Mouse (Mus musculus): ENCODE measurements around the gene Raet1e. TPM values are rescaled to one million over a fixed set of nuclear protein-coding genes. Genes with fewer than 3 reads are reported as not detected.
"Not testable (repeated sequence)": the region's sequence is repeated elsewhere in the genome, so short reads cannot be mapped to it uniquely, and the experiment has no call there.

The Raet1e gene
- polyA plus RNA-seq, 1 experiment from 2014 or later, result 0.98 TPM

DNA sequence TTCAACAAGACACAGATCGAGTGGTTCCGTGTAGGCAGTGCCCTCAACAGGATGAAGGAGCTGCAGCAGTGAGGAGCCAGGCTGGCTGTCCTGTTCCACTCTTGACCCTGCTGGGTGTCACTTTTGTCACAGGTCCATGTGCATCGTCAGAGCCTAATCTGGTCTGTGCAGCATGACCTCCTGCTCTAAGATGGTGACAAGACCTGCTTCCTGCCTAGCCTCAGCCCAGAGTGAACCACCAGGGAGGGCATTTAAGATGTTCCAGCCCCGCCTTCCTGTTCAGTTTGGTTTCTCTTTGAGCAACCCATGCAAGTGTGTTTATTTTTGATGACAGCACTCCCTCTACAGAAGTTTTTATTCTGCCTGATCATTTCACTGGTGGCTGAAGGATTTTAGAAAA, 187.4 kb downstream of the Raet1e start:
- H3K9me3 ChIP-seq (ENCODE audit: control insufficient read depth, low read length); H3K9ac ChIP-seq; ATAC-seq (ENCODE audit: low FRiP score); H3K4me2 ChIP-seq (replicated peaks); DNase-seq (ENCODE audit: low spot score); H3K4me3 ChIP-seq (replicated peaks; ENCODE audit: low read length); H3K27ac ChIP-seq; H3K27me3 ChIP-seq (ENCODE audit: control insufficient read depth, insufficient read depth, low read length); H3K36me3 ChIP-seq (replicated peaks; ENCODE audit: control insufficient read depth, insufficient read depth); H3K4me1 ChIP-seq (replicated peaks; ENCODE audit: control insufficient read depth, insufficient read depth, low read length): not testable (repeated sequence)
- WGBS, result 81% methylated on average over 4 of the region's 4 CpGs

DNA sequence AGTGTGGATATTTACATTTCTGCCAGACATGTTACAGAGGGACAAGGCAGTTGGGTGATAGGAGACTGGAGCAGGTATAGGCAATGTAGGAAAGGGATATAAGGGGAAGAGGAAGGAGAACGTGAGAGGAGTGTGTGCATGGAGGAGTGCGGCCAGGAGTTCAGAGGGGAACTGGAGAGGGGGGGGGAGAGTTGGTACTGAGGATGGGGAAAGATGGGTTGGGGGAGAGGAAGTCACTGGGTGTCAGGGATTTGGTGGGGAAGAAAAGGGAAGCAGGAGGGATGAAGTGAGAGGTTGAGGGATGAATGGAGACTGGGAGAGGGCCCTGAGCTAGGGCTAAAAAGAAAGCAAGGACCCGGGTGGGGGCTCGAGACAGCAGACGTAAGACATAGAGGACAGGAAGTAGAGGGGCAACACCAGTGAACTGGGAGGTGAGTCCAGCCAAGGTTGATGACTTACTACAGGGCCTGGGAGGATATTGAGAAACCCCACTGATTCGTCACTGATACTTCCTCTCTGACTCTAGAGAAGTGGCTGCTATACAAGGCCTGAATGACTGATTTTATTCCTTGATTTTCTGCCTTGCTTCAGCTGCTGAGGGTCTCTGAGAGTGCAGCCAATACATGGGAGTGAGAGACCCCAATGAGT, 195.3 kb downstream of the Raet1e start:
- H3K4me2 ChIP-seq (replicated peaks); H3K36me3 ChIP-seq (replicated peaks; ENCODE audit: control insufficient read depth, insufficient read depth); H3K4me3 ChIP-seq (replicated peaks; ENCODE audit: low read length); H3K4me1 ChIP-seq (replicated peaks; ENCODE audit: control insufficient read depth, insufficient read depth, low read length); H3K27me3 ChIP-seq (ENCODE audit: control insufficient read depth, insufficient read depth, low read length); DNase-seq (ENCODE audit: low spot score); H3K9me3 ChIP-seq (ENCODE audit: control insufficient read depth, low read length); ATAC-seq (ENCODE audit: low FRiP score); H3K9ac ChIP-seq; H3K27ac ChIP-seq: not testable (repeated sequence)
- WGBS, result 78% methylated on average over 6 of the region's 6 CpGs

DNA sequence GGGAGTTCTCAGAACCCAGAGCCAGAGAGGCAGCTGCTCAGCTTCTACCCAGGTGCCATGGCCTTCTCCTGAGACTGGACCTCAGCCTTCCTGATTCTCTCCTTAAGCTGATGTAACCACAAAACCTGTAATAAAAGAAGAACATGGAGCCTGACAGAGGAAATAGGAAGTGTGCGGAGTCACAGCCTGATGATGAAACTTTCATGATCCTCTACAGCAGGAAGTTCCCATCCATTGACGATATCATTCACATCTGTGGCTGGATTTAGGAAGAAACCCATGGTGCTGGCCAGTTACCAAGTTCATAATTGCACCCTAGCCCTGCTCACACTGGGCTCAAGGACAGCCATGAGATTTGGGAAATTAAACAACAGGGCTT, 195.8 kb downstream of the Raet1e start:
- not testable (repeated sequence) for H3K4me1 ChIP-seq (replicated peaks; ENCODE audit: control insufficient read depth, insufficient read depth, low read length); H3K9ac ChIP-seq; H3K36me3 ChIP-seq (replicated peaks; ENCODE audit: control insufficient read depth, insufficient read depth); DNase-seq (ENCODE audit: low spot score); H3K4me3 ChIP-seq (replicated peaks; ENCODE audit: low read length); H3K9me3 ChIP-seq (ENCODE audit: control insufficient read depth, low read length); H3K27ac ChIP-seq; H3K27me3 ChIP-seq (ENCODE audit: control insufficient read depth, insufficient read depth, low read length); H3K4me2 ChIP-seq (replicated peaks); ATAC-seq (ENCODE audit: low FRiP score)
- 78% methylated on average over 2 of the region's 2 CpGs for WGBS

DNA sequence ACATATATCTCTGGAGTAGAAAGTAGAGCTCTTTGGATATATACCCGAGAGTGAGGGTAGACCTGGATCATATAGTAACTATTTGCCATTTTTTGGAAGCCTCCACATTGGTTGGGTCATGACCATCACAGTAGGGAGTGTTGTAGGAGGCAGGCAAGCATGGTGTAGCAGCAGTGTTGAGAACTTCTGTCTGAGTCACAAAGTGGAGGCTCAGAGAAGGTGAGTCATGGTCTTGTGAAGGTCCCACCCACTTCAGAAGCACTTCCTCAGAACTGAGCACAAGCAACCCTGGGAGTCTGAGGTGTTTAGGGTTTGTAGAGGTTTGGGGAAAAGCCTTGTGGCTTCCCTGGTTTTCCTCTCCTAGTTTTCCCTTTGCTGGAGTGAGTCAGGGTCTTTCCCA, 199.0 kb downstream of the Raet1e start:
- not testable (repeated sequence) for H3K4me3 ChIP-seq (replicated peaks; ENCODE audit: low read length); H3K36me3 ChIP-seq (replicated peaks; ENCODE audit: control insufficient read depth, insufficient read depth); DNase-seq (ENCODE audit: low spot score); ATAC-seq (ENCODE audit: low FRiP score); H3K9ac ChIP-seq; H3K9me3 ChIP-seq (ENCODE audit: control insufficient read depth, low read length); H3K27ac ChIP-seq; H3K27me3 ChIP-seq (ENCODE audit: control insufficient read depth, insufficient read depth, low read length); H3K4me1 ChIP-seq (replicated peaks; ENCODE audit: control insufficient read depth, insufficient read depth, low read length); H3K4me2 ChIP-seq (replicated peaks)
- 82% methylated on average over 1 of the region's 1 CpGs for WGBS

DNA sequence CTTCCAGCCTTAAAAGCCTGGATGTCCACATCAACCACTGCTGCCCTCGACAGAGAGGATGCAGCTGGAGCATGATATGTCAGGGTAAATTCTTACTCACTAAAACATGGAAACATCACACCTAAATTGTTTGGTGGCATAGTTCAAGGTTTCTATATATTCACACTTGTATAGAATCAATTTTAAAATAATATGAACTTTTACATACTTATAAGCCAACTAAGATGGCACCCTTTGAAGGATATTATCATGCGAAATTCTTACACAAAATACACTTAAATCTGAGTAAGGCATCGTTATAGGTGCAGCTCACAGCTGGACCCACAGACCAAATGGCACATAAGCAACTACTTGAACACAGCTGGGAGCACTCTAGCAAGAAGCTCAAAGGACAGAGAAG, 201.9 kb downstream of the Raet1e start, which contains the start of gene Raet1d:
Raet1d (plus strand) TSS at position 301 of the 400 bp plus-strand sequence.
- H3K4me2 ChIP-seq (replicated peaks); DNase-seq (ENCODE audit: low spot score); H3K4me3 ChIP-seq (replicated peaks; ENCODE audit: low read length); H3K4me1 ChIP-seq (replicated peaks; ENCODE audit: control insufficient read depth, insufficient read depth, low read length); H3K27me3 ChIP-seq (ENCODE audit: control insufficient read depth, insufficient read depth, low read length); H3K9me3 ChIP-seq (ENCODE audit: control insufficient read depth, low read length); H3K27ac ChIP-seq; H3K9ac ChIP-seq; ATAC-seq (ENCODE audit: low FRiP score); H3K36me3 ChIP-seq (replicated peaks; ENCODE audit: control insufficient read depth, insufficient read depth): not testable (repeated sequence)
- WGBS, result 79% methylated on average over 3 of the region's 3 CpGs

DNA sequence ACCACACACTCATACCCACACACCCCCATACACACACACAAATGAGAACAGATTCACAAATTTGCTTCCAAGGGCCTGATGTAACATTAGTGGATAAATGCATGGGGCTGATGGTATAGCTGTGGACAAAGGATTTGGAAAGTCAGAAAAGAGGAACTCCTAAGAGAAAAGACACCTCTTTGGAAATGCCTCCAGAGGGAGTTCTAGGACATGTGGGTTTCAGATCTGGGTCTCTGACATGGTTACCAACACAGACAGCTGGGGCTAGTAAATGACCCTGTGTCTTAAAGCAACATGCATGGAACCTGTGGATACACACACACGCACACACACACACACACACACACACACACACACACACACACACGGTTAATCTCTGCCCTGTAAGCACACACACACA, 202.6 kb downstream of the Raet1e start:
- H3K4me2 ChIP-seq (replicated peaks); H3K4me3 ChIP-seq (replicated peaks; ENCODE audit: low read length); H3K27ac ChIP-seq; H3K27me3 ChIP-seq (ENCODE audit: control insufficient read depth, insufficient read depth, low read length); DNase-seq (ENCODE audit: low spot score); ATAC-seq (ENCODE audit: low FRiP score); H3K36me3 ChIP-seq (replicated peaks; ENCODE audit: control insufficient read depth, insufficient read depth); H3K9ac ChIP-seq; H3K9me3 ChIP-seq (ENCODE audit: control insufficient read depth, low read length); H3K4me1 ChIP-seq (replicated peaks; ENCODE audit: control insufficient read depth, insufficient read depth, low read length): not testable (repeated sequence)
- WGBS, result 33% methylated on average over 2 of the region's 2 CpGs

DNA sequence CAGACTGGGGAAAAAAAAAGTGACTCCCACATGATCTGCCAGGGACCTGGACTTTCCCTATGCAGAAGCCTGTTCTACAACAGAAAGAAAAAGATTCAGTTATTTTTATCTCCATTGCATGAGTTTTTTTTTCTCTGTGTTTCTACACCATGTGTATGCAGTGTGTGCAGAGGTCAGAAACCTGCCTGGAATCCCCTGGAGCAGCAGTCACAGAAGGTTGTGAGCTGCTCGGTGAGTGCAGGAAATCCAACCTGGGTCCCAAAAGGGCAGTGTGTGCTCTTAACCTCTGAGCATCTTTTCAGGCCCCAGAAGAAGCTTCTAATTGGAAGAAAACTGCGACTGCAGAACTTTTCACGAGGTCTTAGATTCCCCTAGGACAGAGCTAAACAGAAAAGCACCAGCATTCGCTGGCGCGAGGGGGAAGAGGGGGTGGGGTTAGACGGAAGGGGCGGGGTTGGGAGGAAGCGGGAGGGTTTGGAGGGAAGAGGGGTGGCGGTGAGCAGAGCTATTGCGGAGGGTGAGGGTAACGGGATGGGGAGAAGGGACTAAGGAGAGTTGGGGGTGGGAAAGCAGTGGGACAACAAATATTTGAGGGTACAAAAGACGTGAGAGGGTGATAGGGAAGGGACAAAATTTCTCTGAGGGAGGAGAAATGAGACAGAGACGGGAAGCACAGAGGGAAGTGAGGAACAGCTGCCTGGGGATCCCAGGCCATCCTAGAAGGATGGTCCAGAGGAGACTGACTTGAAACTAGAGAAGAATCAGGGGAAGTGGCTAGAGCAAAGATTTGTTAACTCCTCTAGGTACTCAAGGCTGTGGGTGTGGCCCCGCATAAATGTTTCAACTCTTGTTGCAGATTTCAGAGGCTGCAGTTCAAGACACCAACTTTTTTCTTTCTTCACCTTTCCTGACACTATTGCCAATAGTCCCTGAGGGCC, 203.3 kb downstream of the Raet1e start:
- WGBS, result 0% methylated on average over 7 of the region's 15 CpGs
- DNase-seq (ENCODE audit: low spot score); H3K27ac ChIP-seq; H3K9ac ChIP-seq; H3K27me3 ChIP-seq (ENCODE audit: control insufficient read depth, insufficient read depth, low read length); H3K4me3 ChIP-seq (replicated peaks; ENCODE audit: low read length); H3K9me3 ChIP-seq (ENCODE audit: control insufficient read depth, low read length); H3K4me1 ChIP-seq (replicated peaks; ENCODE audit: control insufficient read depth, insufficient read depth, low read length); H3K36me3 ChIP-seq (replicated peaks; ENCODE audit: control insufficient read depth, insufficient read depth): not testable (repeated sequence)
- ATAC-seq (ENCODE audit: low FRiP score), result peak; percentile 79; the same call in 1 of the 2 replicates
- H3K4me2 ChIP-seq (replicated peaks), result peak overlapping the region; percentile 35

DNA sequence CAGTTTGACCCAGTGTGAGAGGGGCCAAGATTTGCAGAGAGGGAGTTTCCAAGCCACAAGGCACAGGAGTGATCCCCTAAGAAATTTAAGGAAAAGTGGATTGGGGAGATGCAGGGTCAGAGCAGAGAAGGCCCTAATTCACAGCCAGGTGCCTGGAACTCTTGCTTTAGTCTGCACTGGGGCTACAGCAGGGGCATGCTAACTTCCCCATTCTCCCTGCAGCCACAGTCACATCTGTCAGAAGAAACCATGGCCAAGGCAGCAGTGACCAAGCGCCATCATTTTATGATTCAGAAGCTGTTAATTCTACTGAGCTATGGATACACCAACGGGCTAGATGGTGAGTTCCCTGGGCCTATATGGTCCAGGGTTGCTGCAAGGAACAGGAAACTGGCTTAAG, 204.1 kb downstream of the Raet1e start:
- H3K36me3 ChIP-seq (replicated peaks; ENCODE audit: control insufficient read depth, insufficient read depth); H3K4me1 ChIP-seq (replicated peaks; ENCODE audit: control insufficient read depth, insufficient read depth, low read length); DNase-seq (ENCODE audit: low spot score); H3K4me3 ChIP-seq (replicated peaks; ENCODE audit: low read length); H3K27ac ChIP-seq; H3K4me2 ChIP-seq (replicated peaks); H3K9ac ChIP-seq; H3K27me3 ChIP-seq (ENCODE audit: control insufficient read depth, insufficient read depth, low read length); ATAC-seq (ENCODE audit: low FRiP score); H3K9me3 ChIP-seq (ENCODE audit: control insufficient read depth, low read length): not testable (repeated sequence)
- 93% methylated on average over 2 of the region's 2 CpGs for WGBS

DNA sequence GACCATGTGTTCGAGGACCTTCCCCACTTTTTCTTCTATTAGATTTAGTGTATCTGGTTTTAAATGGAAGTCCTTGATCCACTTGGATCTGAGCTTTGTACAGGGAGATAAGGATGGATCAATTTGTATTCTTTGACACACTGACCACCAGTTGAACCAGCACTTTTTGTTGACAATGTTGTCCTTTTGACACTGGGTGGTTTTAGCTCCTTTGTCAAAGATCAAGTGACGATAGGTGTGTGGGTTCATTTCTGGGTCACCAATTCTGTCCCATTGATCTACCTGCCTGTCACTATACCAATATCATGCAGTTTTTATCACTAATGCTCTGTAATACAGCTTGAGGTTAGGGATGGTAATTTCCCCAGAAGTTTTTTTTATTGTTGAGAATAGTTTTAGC, 206.5 kb downstream of the Raet1e start:
- not testable (repeated sequence) for H3K4me3 ChIP-seq (replicated peaks; ENCODE audit: low read length); DNase-seq (ENCODE audit: low spot score); H3K9me3 ChIP-seq (ENCODE audit: control insufficient read depth, low read length); H3K9ac ChIP-seq; ATAC-seq (ENCODE audit: low FRiP score); H3K36me3 ChIP-seq (replicated peaks; ENCODE audit: control insufficient read depth, insufficient read depth); H3K4me2 ChIP-seq (replicated peaks); H3K27ac ChIP-seq; H3K27me3 ChIP-seq (ENCODE audit: control insufficient read depth, insufficient read depth, low read length); H3K4me1 ChIP-seq (replicated peaks; ENCODE audit: control insufficient read depth, insufficient read depth, low read length)
- WGBS, result 93% methylated on average over 2 of the region's 2 CpGs
